Mouse (Mus musculus): Measurements from ENCODE around the gene Tuft1. TPM values are rescaled to one million over a fixed set of nuclear protein-coding genes. Genes with fewer than 3 reads are reported as not detected.

The Tuft1 gene
- polyA plus RNA-seq, 1 experiment from 2014 or later, result 3.9 TPM

DNA sequence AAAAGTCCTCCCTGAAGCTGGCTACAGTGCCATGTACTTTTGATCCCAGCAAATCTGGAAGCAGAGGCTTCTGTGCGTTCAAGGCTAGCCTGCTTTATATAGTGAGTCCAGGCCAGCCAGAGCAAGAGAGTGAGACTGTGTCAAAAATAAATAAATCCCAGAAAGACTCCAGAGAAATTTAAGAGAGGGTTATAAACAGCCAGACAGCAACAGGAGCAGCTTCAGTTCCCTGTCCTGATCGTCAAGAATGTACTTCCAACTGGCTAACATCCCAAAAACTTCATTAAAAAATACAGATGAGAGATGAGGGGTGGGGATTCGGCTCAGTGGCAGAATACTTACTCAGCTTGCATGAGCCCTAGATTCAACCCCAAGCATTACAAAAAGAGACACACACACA is 93.5 kb downstream of the Tuft1 start:
- DNase-seq (ENCODE audit: low spot score), result no peak
- no peaks in the 10 kb centered on the region for H3K36me3 ChIP-seq (ENCODE audit: control insufficient read depth, insufficient read depth, low read length)
- WGBS, result 70% methylated on average over 3 of the region's 3 CpGs

DNA sequence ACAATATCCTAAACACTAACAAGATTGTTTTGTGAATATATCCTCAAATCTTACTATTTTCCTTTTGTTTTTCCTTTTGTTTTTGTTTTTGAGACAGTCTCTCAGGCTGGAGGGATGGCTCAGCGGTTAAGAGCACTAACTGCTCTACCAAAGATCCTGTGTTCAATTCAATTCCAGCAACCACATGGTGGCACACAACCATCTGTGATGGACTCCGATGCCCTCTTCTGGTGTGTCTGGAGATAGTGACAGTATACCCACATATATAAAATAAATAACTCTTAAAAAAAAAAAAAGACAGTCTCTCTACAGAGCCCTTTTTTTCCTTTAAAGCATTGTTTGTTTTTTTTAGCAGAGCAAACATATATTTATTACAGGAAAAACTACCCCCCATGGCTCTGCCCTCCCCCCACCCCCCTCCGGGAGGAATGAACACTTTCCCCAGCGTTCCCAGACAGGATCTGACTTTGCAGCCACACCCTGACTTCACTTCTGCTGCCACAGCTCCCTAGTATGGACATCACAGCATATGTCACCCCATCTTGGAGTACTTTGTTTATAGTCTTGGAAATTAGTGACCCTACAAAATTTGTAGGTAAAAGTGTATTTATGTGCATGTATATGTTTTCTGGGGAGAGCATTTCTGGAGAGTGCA is 94.2 kb downstream of the Tuft1 start:
- WGBS, result 75% methylated on average over 4 of the region's 4 CpGs
- DNase-seq (ENCODE audit: low spot score), result no peak
- no peak overlapping the region for H3K27ac ChIP-seq (ENCODE audit: low read depth, low read length)
- no peaks in the 10 kb centered on the region for H3K4me1 ChIP-seq (replicated peaks; ENCODE audit: control insufficient read depth, insufficient read depth, low read length)
- ATAC-seq (ENCODE audit: low FRiP score), result no peak
- no peaks in the 10 kb centered on the region for H3K36me3 ChIP-seq (ENCODE audit: control insufficient read depth, insufficient read depth, low read length)
- no peaks in the 10 kb centered on the region for H3K9me3 ChIP-seq (ENCODE audit: control insufficient read depth, low read length)
- H3K4me3 ChIP-seq (ENCODE audit: low read depth, low read length), result no peak overlapping the region
- no peak overlapping the region for H3K4me2 ChIP-seq (replicated peaks; ENCODE audit: low read depth, low read length)
- H3K9ac ChIP-seq (ENCODE audit: low read depth, low read length), result no peak overlapping the region
- H3K27me3 ChIP-seq (ENCODE audit: control insufficient read depth, insufficient read depth, low read length), result no peaks in the 10 kb centered on the region

More for the DNA sequence above, 93.5 kb downstream of the Tuft1 start:
- no peak overlapping the region for H3K4me2 ChIP-seq (replicated peaks; ENCODE audit: low read depth, low read length)
- H3K27ac ChIP-seq (ENCODE audit: low read depth, low read length), result no peak overlapping the region
- ATAC-seq (ENCODE audit: low FRiP score), result no peak
- H3K27me3 ChIP-seq (ENCODE audit: control insufficient read depth, insufficient read depth, low read length), result no peaks in the 10 kb centered on the region
- no peaks in the 10 kb centered on the region for H3K9me3 ChIP-seq (ENCODE audit: control insufficient read depth, low read length)
- no peak overlapping the region for H3K4me3 ChIP-seq (ENCODE audit: low read depth, low read length)
- no peaks in the 10 kb centered on the region for H3K4me1 ChIP-seq (replicated peaks; ENCODE audit: control insufficient read depth, insufficient read depth, low read length)
- no peak overlapping the region for H3K9ac ChIP-seq (ENCODE audit: low read depth, low read length)

DNA sequence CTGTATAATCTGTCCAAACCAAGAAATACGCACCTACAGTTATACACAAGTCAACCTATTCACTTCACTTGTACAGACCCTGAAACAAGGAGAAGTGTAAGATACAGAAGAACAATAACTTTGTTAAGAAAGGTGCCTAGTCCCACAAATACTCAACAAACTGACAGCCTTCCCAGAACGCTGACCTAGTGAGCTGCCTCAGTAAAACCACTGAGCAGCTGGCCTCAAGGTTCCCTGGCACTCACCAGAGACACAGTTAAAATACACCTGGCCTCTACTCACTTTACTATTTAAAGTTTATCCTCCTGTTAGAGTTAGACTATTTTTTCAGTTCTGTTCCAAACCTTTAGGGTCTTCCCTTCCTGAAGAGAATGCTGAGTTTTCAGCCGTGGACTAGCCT is 95.5 kb downstream of the Tuft1 start:
- H3K4me2 ChIP-seq (replicated peaks; ENCODE audit: low read depth, low read length), result no peak overlapping the region
- WGBS, result 82% methylated on average over 3 of the region's 3 CpGs
- ATAC-seq (ENCODE audit: low FRiP score), result no peak

More for the DNA sequence above, 95.5 kb downstream of the Tuft1 start:
- Histone ChIP-seq H3K4me3 (ENCODE audit: low read depth, low read length) (no peak overlapping the region), H3K9me3 (ENCODE audit: control insufficient read depth, low read length) (no peaks in the 10 kb centered on the region), H3K27me3 (ENCODE audit: control insufficient read depth, insufficient read depth, low read length) (no peaks in the 10 kb centered on the region), H3K27ac (ENCODE audit: low read depth, low read length) (no peak overlapping the region), H3K36me3 (ENCODE audit: control insufficient read depth, insufficient read depth, low read length) (no peaks in the 10 kb centered on the region), H3K4me1 (replicated peaks; ENCODE audit: control insufficient read depth, insufficient read depth, low read length) (no peaks in the 10 kb centered on the region), H3K9ac (ENCODE audit: low read depth, low read length) (no peak overlapping the region)
- no peak for DNase-seq (ENCODE audit: low spot score)

Other genes starting within 250 kb of the Tuft1 start
- gene Tdrkh, start 245.6 kb downstream of the Tuft1 start, polyA plus RNA-seq (2014; fragmentation: Nextera tagmentation; extraction: Ambion mirVana), result 51.5 and 58.7 TPM in 2 replicates
- 70.5 and 72.1 TPM in 2 replicates for gene Mrpl9, start 215.6 kb downstream of the Tuft1 start, polyA plus RNA-seq (2014; fragmentation: Nextera tagmentation; extraction: Ambion mirVana)
- 0.18 and 0.56 TPM in 2 replicates for gene Oaz3, start 215.0 kb downstream of the Tuft1 start, polyA plus RNA-seq (2014; fragmentation: Nextera tagmentation; extraction: Ambion mirVana)
- gene Celf3, start 180.6 kb downstream of the Tuft1 start, polyA plus RNA-seq (2014; fragmentation: Nextera tagmentation; extraction: Ambion mirVana), result 164 and 210 TPM in 2 replicates
- gene Riiad1, start 178.5 kb downstream of the Tuft1 start, polyA plus RNA-seq (2014; fragmentation: Nextera tagmentation; extraction: Ambion mirVana), result 15.5 and 19.7 TPM in 2 replicates
- gene Snx27, start 76.2 kb downstream of the Tuft1 start, polyA plus RNA-seq (2014; fragmentation: Nextera tagmentation; extraction: Ambion mirVana), result 40.6 and 42.4 TPM in 2 replicates
- not detected in 2 replicates for gene Gm10972, start 15.8 kb downstream of the Tuft1 start, polyA plus RNA-seq (2014; fragmentation: Nextera tagmentation; extraction: Ambion mirVana)
- gene Selenbp2, start 34.7 kb upstream of the Tuft1 start, polyA plus RNA-seq (2014; fragmentation: Nextera tagmentation; extraction: Ambion mirVana), result not detected in 2 replicates
- 2.7 and 3.5 TPM in 2 replicates for gene Cgn, start 127.6 kb upstream of the Tuft1 start, polyA plus RNA-seq (2014; fragmentation: Nextera tagmentation; extraction: Ambion mirVana)
- 23.8 and 24.3 TPM in 2 replicates for gene Pogz, start 178.7 kb upstream of the Tuft1 start, polyA plus RNA-seq (2014; fragmentation: Nextera tagmentation; extraction: Ambion mirVana)
- 357 and 379 TPM in 2 replicates for gene Psmb4, start 228.1 kb upstream of the Tuft1 start, polyA plus RNA-seq (2014; fragmentation: Nextera tagmentation; extraction: Ambion mirVana)

Data from hindbrain, embryonic 11.5 days (tissue).